Mouse (Mus musculus): ENCODE results near the gene Scamp4. TPM values are rescaled to one million over a fixed set of nuclear protein-coding genes. Genes with fewer than 3 reads are reported as not detected.
"Not testable (repeated sequence)": the region's sequence is repeated elsewhere in the genome, so short reads cannot be mapped to it uniquely, and the experiment has no call there.

Gene Scamp4
- polyA plus RNA-seq, 1 experiment from 2014 or later: 65.1 TPM

- not testable (repeated sequence) for H3K9ac ChIP-seq; ATAC-seq (ENCODE audit: low FRiP score); H3K27me3 ChIP-seq; H3K4me2 ChIP-seq; H3K9me3 ChIP-seq; H3K27ac ChIP-seq; H3K4me3 ChIP-seq
- Histone ChIP-seq H3K4me1 (replicated peaks) (peaks cover 20% of the 10 kb centered on the region), H3K36me3 (peaks cover 47% of the 10 kb centered on the region)
- WGBS: 94% methylated on average over 4 of the region's 4 CpGs
Measured at GRCm38 (mm10) chr10:80605721-80606120, 3.0 kb downstream of the Scamp4 start, which contains the start of gene Gm49322. TSS of gene Gm49322 (plus strand) at chr10:80606021.

- H3K4me1 ChIP-seq (replicated peaks): peaks cover 23% of the 10 kb centered on the region
- no peak overlapping the region for H3K4me3 ChIP-seq
- WGBS: 94% methylated on average over 23 of the region's 23 CpGs
- H3K9me3 ChIP-seq: no peaks in the 10 kb centered on the region
- H3K4me2 ChIP-seq: no peak overlapping the region
- H3K9ac ChIP-seq: no peak overlapping the region
- ATAC-seq (ENCODE audit: low FRiP score): no peak
- no peaks in the 10 kb centered on the region for H3K27me3 ChIP-seq
- no peak overlapping the region for H3K27ac ChIP-seq
- H3K36me3 ChIP-seq: peaks cover 47% of the 10 kb centered on the region
Measured at GRCm38 (mm10) chr10:80606306-80606705, 3.6 kb downstream of the Scamp4 start.

DNA sequence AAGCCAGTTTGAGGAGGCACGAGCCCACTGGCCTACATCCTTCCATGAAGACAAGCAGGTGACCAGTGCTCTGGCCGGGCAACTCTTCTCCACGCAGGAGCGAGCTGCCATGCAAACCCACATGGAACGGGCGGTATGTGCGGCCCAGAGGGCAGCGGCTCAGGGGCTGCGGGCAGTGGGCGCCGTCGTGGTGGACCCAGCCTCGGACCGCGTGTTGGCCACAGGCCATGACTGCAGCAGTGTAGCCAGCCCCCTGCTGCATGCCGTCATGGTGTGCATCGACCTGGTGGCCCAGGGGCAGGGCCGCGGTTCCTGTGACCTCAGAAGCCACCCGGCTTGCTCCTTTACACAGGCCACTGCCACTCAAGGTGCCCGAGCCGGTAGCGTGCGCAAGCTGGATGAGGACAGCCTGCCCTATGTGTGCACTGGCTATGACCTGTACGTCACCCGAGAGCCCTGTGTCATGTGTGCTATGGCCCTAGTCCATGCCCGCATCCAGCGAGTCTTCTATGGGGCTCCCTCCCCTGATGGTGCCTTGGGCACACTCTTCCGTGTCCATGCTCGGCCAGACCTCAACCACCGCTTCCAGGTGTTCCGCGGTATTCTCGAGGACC is 4.2 kb downstream of the Scamp4 start:
- H3K9me3 ChIP-seq: no peaks in the 10 kb centered on the region
- ATAC-seq (ENCODE audit: low FRiP score): no peak
- peaks cover 23% of the 10 kb centered on the region for H3K4me1 ChIP-seq (replicated peaks)
- no peak overlapping the region for H3K27ac ChIP-seq
- H3K4me3 ChIP-seq: no peak overlapping the region
- H3K9ac ChIP-seq: no peak overlapping the region
- peaks cover 48% of the 10 kb centered on the region for H3K36me3 ChIP-seq
- WGBS: 96% methylated on average over 34 of the region's 34 CpGs
- H3K4me2 ChIP-seq: no peak overlapping the region
- no peaks in the 10 kb centered on the region for H3K27me3 ChIP-seq

DNA sequence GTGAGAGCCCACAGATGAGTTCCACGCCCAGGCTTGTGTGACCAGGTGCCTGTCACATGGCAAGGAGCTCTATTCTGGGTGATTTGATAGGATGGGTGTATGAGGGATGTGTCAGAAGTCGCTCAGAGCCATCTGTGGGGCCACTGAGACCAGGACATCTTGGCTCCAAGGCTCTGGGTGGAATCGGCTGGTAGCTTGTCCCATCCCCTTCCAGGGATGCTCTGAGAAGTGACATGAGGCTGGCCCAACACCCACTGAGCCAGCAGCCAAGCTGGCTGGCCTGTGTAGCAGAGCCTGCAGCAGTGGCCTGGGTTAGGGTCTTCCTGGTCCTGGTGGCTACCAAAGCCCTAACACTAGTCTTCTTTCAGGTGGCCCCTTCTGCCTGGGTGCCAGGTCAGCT is 5.8 kb downstream of the Scamp4 start:
- H3K27me3 ChIP-seq: no peaks in the 10 kb centered on the region
- no peak overlapping the region for H3K9ac ChIP-seq
- H3K4me3 ChIP-seq: no peak overlapping the region
- no peak overlapping the region for H3K4me2 ChIP-seq
- H3K9me3 ChIP-seq: no peaks in the 10 kb centered on the region
- peaks cover 63% of the 10 kb centered on the region for H3K36me3 ChIP-seq
- ATAC-seq (ENCODE audit: low FRiP score): no peak
- H3K27ac ChIP-seq: no peak overlapping the region
- WGBS: 90% methylated on average over 3 of the region's 3 CpGs
- peaks cover 16% of the 10 kb centered on the region for H3K4me1 ChIP-seq (replicated peaks)

DNA sequence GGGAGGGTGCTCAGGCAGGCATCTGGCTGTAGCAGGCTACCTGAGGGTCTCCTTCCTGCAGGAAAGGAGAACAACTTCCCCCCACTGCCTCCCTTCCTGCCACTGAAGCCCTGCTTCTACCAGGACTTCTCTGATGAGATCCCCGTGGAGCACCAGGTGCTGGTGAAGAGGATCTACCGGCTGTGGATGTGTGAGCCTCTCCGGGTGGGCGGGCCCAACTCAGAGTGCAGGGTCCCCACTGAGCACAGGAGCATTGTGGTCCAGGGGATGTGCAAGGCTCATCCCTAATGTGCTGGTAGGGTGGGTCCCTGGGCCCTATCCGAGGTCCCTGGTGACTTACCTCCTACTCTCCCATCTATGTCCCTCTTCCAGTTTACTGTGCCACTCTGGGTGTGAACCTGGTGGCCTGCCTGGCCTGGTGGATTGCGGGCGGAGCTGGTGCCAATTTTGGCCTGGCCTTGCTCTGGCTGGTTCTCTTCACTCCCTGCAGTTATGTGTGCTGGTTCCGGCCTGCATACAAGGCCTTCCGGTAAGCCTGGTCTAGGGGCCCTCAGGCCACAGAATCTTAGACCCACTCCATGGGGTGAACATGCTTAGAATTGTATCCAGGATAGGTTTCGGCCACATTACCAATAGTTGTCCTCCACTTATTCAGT is 6.7 kb downstream of the Scamp4 start:
- no peaks in the 10 kb centered on the region for H3K9me3 ChIP-seq
- H3K4me2 ChIP-seq: no peak overlapping the region
- H3K4me3 ChIP-seq: no peak overlapping the region
- peaks cover 72% of the 10 kb centered on the region for H3K36me3 ChIP-seq
- H3K27ac ChIP-seq: no peak overlapping the region
- 93% methylated on average over 10 of the region's 10 CpGs for WGBS
- no peak for ATAC-seq (ENCODE audit: low FRiP score)
- no peak overlapping the region; the same call in 1 of the 2 replicates for H3K9ac ChIP-seq
- H3K27me3 ChIP-seq: no peaks in the 10 kb centered on the region
- H3K4me1 ChIP-seq (replicated peaks): peaks cover 6% of the 10 kb centered on the region

DNA sequence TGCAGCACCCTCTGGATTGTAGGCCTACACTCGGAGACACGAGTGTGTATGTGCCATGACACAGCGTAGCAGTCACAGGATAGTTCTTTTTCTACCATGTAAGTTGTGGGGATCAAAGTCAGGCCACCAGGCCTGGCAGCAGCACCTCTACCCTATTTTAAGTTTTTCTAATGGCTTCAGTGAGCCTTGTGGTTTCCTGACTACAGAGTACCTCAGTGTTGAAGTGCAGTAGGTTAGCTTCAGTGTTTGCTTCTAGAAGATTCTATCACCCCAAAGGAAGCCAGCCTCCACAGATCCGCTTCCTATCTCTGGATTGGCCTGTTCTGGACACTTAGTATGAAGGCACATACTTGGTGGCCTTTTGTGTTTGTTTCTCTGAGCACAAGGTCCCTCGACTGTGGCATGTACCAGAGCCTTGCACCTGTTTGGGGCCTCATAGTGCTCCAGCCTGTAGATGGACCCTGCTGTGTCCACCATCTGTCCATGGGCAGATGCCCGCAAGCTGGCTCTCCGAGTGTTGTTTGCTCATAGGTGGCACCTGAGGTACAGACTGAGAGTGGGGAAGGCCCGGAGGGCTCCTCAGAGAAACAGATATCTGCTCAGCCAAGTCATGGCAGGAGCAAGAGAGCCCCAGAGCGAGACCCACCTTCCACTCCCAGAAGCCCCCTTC is 7.6 kb downstream of the Scamp4 start:
- Histone ChIP-seq H3K27me3 (no peaks in the 10 kb centered on the region), H3K27ac (no peak overlapping the region), H3K4me2 (no peak overlapping the region), H3K9me3 (no peaks in the 10 kb centered on the region), H3K36me3 (peaks cover 81% of the 10 kb centered on the region), H3K4me1 (replicated peaks) (peaks cover 4% of the 10 kb centered on the region; the same call in 1 of the 2 replicates), H3K9ac (peak overlapping the region; percentile 35; the same call in 1 of the 2 replicates), H3K4me3 (no peak overlapping the region)
- ATAC-seq (ENCODE audit: low FRiP score): no peak
- 95% methylated on average over 9 of the region's 9 CpGs for WGBS

DNA sequence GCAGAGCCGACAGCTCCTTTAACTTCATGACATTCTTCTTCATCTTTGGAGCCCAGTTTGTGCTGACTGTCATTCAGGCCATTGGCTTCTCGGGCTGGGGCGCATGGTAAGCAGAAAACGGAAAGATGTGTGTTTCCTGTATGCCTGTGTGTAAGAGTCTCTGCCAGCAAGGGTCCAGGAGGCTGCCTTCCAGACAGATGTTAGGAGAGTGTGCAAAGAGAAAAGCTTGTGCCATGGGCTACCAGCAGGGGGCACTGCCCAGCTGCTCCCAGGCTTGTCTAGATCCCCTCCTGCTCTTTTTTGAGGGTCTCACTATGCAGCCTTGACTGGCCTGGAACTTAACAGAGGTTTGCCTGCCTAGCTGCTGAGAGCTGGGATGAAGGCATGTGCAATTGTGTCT is 8.4 kb downstream of the Scamp4 start:
- no peak overlapping the region for H3K27ac ChIP-seq
- peaks cover 4% of the 10 kb centered on the region; the same call in 1 of the 2 replicates for H3K4me1 ChIP-seq (replicated peaks)
- no peaks in the 10 kb centered on the region for H3K27me3 ChIP-seq
- H3K9ac ChIP-seq: no peak overlapping the region
- no peak overlapping the region for H3K4me3 ChIP-seq
- ATAC-seq (ENCODE audit: low FRiP score): no peak
- peaks cover 87% of the 10 kb centered on the region for H3K36me3 ChIP-seq
- 81% methylated on average over 4 of the region's 4 CpGs for WGBS
- H3K4me2 ChIP-seq: no peak overlapping the region
- no peaks in the 10 kb centered on the region for H3K9me3 ChIP-seq

- Histone ChIP-seq H3K4me3 (no peak overlapping the region), H3K27me3 (no peaks in the 10 kb centered on the region), H3K9ac (no peak overlapping the region), H3K4me2 (no peak overlapping the region), H3K9me3 (no peaks in the 10 kb centered on the region), H3K27ac (no peak overlapping the region), H3K4me1 (replicated peaks) (peaks cover 4% of the 10 kb centered on the region; the same call in 1 of the 2 replicates), H3K36me3 (peaks cover 83% of the 10 kb centered on the region)
- no peak for ATAC-seq (ENCODE audit: low FRiP score)
- 94% methylated on average over 3 of the region's 3 CpGs for WGBS
Measured at GRCm38 (mm10) chr10:80611905-80612304, 9.2 kb downstream of the Scamp4 start.

DNA sequence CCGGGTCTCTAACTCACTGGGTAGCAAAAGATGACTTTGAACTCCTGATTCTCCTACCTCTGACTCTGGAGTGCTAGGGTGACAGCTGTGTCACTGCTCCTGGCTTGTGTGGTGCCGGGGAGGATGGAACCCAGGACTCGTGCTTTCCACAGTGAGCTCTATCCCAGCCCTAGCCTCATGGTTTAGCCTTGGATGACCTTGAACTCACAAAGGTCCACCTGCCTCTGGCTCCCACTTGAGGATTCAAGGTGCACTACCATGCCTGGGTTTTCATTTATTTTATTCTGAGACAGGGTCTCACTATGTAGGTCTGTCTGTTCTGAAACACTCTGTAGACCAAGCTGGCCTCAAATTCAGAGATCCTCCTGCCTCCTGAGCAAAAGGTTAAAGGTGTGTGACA is 11.1 kb downstream of the Scamp4 start:
- H3K4me3 ChIP-seq: no peak overlapping the region
- no peak overlapping the region for H3K27ac ChIP-seq
- H3K9me3 ChIP-seq: no peaks in the 10 kb centered on the region
- no peak for ATAC-seq (ENCODE audit: low FRiP score)
- peaks cover 4% of the 10 kb centered on the region; the same call in 1 of the 2 replicates for H3K4me1 ChIP-seq (replicated peaks)
- WGBS: 87% methylated on average over 3 of the region's 3 CpGs
- no peaks in the 10 kb centered on the region for H3K27me3 ChIP-seq
- peaks cover 63% of the 10 kb centered on the region for H3K36me3 ChIP-seq
- no peak overlapping the region for H3K9ac ChIP-seq
- no peak overlapping the region for H3K4me2 ChIP-seq

DNA sequence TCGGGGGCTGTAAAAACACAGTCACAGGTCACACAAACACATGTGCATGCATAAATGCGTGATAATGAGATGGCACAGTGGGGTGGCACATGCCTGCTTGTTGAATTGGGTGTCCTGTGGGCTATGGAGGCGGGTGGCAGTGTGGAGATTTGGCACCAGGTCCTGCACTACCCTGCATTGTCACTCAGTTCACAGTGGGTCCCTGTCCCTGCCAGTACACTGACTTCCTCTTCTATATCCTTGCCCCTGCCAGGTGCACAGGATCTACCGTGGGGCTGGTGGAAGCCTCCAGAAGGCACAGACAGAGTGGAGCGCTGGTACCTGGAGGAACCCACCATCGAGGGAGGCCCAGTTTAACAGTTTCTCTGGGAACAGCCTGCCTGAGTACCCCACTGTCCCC is 11.7 kb downstream of the Scamp4 start:
- Histone ChIP-seq H3K4me1 (replicated peaks) (peaks cover 4% of the 10 kb centered on the region; the same call in 1 of the 2 replicates), H3K4me2 (no peak overlapping the region), H3K27me3 (no peaks in the 10 kb centered on the region), H3K36me3 (peaks cover 58% of the 10 kb centered on the region), H3K9ac (0 out of 2 replicates have a peak overlapping the region, but pooled peaks have one; percentile 15), H3K9me3 (no peaks in the 10 kb centered on the region), H3K4me3 (no peak overlapping the region), H3K27ac (no peak overlapping the region)
- WGBS: 92% methylated on average over 6 of the region's 6 CpGs
- ATAC-seq (ENCODE audit: low FRiP score): no peak

- WGBS: 69% methylated on average over 9 of the region's 9 CpGs
- no peak for ATAC-seq (ENCODE audit: low FRiP score)
Measured at GRCm38 (mm10) chr10:80618181-80618580, 15.5 kb downstream of the Scamp4 start.

DNA sequence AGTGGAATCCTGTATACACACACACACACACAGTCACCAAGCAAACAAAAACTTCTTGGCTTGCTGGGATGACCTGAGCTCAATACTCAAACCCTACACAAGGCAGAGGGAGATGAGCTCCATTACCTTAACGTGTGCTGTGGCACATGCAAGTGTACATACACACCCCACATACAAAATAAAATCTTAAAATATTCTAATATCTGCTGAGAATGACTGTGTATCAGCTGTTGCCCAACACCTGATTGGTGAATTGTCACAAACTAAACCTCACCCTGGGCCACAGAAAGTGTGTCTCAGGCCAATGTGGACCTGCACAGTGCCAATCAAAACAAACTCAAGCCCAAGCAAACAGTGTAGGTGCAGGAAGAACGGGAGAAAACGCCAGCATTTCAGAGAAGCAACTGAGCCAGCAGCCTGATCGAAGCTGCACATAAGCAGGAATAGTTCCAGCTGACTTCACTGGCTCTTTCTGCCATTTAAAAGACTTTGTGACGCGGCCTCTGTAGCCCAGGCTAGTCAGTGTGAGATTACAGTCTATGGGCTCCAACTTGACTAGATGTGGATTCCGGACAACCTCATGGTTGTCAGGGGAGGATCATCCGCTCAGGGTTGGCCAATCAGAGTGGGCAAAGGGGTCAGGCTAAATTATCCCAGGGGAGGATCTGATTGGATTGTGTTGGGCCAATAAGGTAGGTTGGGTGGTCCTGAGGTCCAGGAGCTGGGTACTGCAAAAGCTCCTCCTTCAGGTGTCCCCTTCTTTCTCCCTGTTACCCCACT is 17.0 kb downstream of the Scamp4 start:
- 37% methylated on average over 8 of the region's 8 CpGs for WGBS
- H3K4me3 ChIP-seq: no peak overlapping the region
- H3K4me1 ChIP-seq (replicated peaks): peaks cover 25% of the 10 kb centered on the region
- H3K9me3 ChIP-seq: no peaks in the 10 kb centered on the region
- H3K9ac ChIP-seq: no peak overlapping the region
- peaks cover 18% of the 10 kb centered on the region for H3K36me3 ChIP-seq
- H3K4me2 ChIP-seq: no peak overlapping the region
- ATAC-seq (ENCODE audit: low FRiP score): no peak
- no peaks in the 10 kb centered on the region for H3K27me3 ChIP-seq
- no peak overlapping the region for H3K27ac ChIP-seq

More at GRCm38 (mm10) chr10:80618181-80618580, 15.5 kb downstream of the Scamp4 start:
- no peaks in the 10 kb centered on the region for H3K27me3 ChIP-seq
- H3K4me2 ChIP-seq: no peak overlapping the region
- no peak overlapping the region for H3K9ac ChIP-seq
- H3K4me1 ChIP-seq (replicated peaks): peaks cover 10% of the 10 kb centered on the region
- H3K27ac ChIP-seq: no peak overlapping the region
- H3K4me3 ChIP-seq: no peak overlapping the region
- H3K9me3 ChIP-seq: no peaks in the 10 kb centered on the region
- H3K36me3 ChIP-seq: peaks cover 33% of the 10 kb centered on the region
